Mouse (Mus musculus) E14TG2a.4 (cell line): Measurements from ENCODE around the gene Sec24d.
"Not testable (repeated sequence)": the region's sequence is repeated elsewhere in the genome, so short reads cannot be mapped to it uniquely, and the experiment has no call there.

Experiments
- H3K27me3 ChIP-seq: 2 replicates; pipeline ENCODE4 v1.6.1; 2014; ENCODE audit warnings: low read length, control low read depth; ENCODE audit not compliant: insufficient read depth
- H3K36me3 ChIP-seq: 2 replicates; pipeline ENCODE4 v1.6.1; 2014; ENCODE audit warnings: low read length, control low read depth; ENCODE audit not compliant: insufficient read depth
- H3K4me1 ChIP-seq: replicated peaks from 2 replicates; pipeline ENCODE4 v1.6.1; 2014; ENCODE audit warnings: low read depth, low read length, control low read depth
- H3K4me3 ChIP-seq: replicated peaks from 2 replicates; pipeline ENCODE4 v1.5.1; 2014; ENCODE audit warnings: mild to moderate bottlenecking, low read length
- H3K9me3 ChIP-seq: 2 replicates; pipeline ENCODE4 v1.6.1; 2014; ENCODE audit warnings: low read length, control low read depth
- CTCF ChIP-seq: conservative IDR thresholded peaks from 2 replicates; pipeline ENCODE4 v1.5.1; 2014; ENCODE audit warnings: low read length
- NANOG ChIP-seq: IDR thresholded peaks from 2 replicates; pipeline ENCODE4 v1.6.1; 2014; ENCODE audit warnings: borderline replicate concordance, low read length, mixed read lengths
- POU5F1 ChIP-seq: IDR thresholded peaks from 2 replicates; pipeline ENCODE4 v1.6.1; 2014; ENCODE audit warnings: low read length, borderline replicate concordance

Sec24d gene

GRCm38 (mm10) chr3:123385486-123386156 lies 118.4 kb downstream of the Sec24d start, which contains the start of gene Mettl14:
Gene Mettl14 (minus strand): TSS chr3:123386108.
- Histone ChIP-seq H3K4me1 (peaks cover 17% of the 10 kb centered on the region), H3K9me3 (no peaks in the 10 kb centered on the region), H3K27me3 (no peaks in the 10 kb centered on the region), H3K36me3 (peaks cover 24% of the 10 kb centered on the region), H3K4me3 (peak within 1 kb of the TSS; percentile 90)
- TF ChIP-seq POU5F1, result no peak
- no peak for TF ChIP-seq CTCF
- TF ChIP-seq NANOG, result no peak

- H3K27me3 ChIP-seq, H3K9me3 ChIP-seq: not testable (repeated sequence)
- Histone ChIP-seq H3K4me3 (peak overlapping the region; percentile 90), H3K36me3 (peaks cover 19% of the 10 kb centered on the region), H3K4me1 (peaks cover 17% of the 10 kb centered on the region)
Observed at GRCm38 (mm10) chr3:123386157-123386780, 119.0 kb downstream of the Sec24d start.

GRCm38 (mm10) chr3:123391180-123391579 lies 123.9 kb downstream of the Sec24d start:
- Histone ChIP-seq H3K4me1 (no peaks in the 10 kb centered on the region), H3K27me3 (no peaks in the 10 kb centered on the region), H3K36me3 (no peaks in the 10 kb centered on the region), H3K4me3 (no peak overlapping the region), H3K9me3 (no peaks in the 10 kb centered on the region)
- TF ChIP-seq POU5F1, result no peak

- Histone ChIP-seq H3K36me3 (no peaks in the 10 kb centered on the region), H3K4me3 (no peak overlapping the region), H3K27me3 (no peaks in the 10 kb centered on the region), H3K4me1 (no peaks in the 10 kb centered on the region), H3K9me3 (no peaks in the 10 kb centered on the region)
- no peak for TF ChIP-seq NANOG
- TF ChIP-seq CTCF, result no peak
- no peak for TF ChIP-seq POU5F1
Observed at GRCm38 (mm10) chr3:123395611-123396010, 128.4 kb downstream of the Sec24d start.

GRCm38 (mm10) chr3:123397562-123398481 lies 130.6 kb downstream of the Sec24d start:
- Histone ChIP-seq H3K36me3 (no peaks in the 10 kb centered on the region), H3K9me3 (no peaks in the 10 kb centered on the region), H3K27me3 (no peaks in the 10 kb centered on the region)

GRCm38 (mm10) chr3:123404945-123405344 lies 137.7 kb downstream of the Sec24d start:
- Histone ChIP-seq H3K9me3 (no peaks in the 10 kb centered on the region), H3K27me3 (no peaks in the 10 kb centered on the region), H3K36me3 (no peaks in the 10 kb centered on the region), H3K4me3 (no peak overlapping the region), H3K4me1 (no peaks in the 10 kb centered on the region)
- TF ChIP-seq NANOG (no peak), CTCF (no peak), POU5F1 (no peak)

More at GRCm38 (mm10) chr3:123397562-123398481, 130.6 kb downstream of the Sec24d start:
- no peaks in the 10 kb centered on the region for H3K4me1 ChIP-seq
- TF ChIP-seq POU5F1 (no peak), NANOG (no peak), CTCF (no peak)
- H3K4me3 ChIP-seq, result no peak overlapping the region

- H3K4me1 ChIP-seq, result no peaks in the 10 kb centered on the region
Observed at GRCm38 (mm10) chr3:123411821-123412578, 144.7 kb downstream of the Sec24d start.

GRCm38 (mm10) chr3:123413173-123413572 lies 145.9 kb downstream of the Sec24d start:
- Histone ChIP-seq H3K36me3 (no peaks in the 10 kb centered on the region), H3K27me3 (no peaks in the 10 kb centered on the region), H3K9me3 (0 out of 2 replicates have a peak, but pooled peaks cover 3% of the 10 kb centered on the region), H3K4me3 (no peak overlapping the region), H3K4me1 (no peaks in the 10 kb centered on the region)
- TF ChIP-seq NANOG, result no peak
- TF ChIP-seq POU5F1, result no peak
- TF ChIP-seq CTCF, result no peak

More at GRCm38 (mm10) chr3:123411821-123412578, 144.7 kb downstream of the Sec24d start:
- H3K27me3 ChIP-seq, result no peaks in the 10 kb centered on the region
- no peak overlapping the region for H3K4me3 ChIP-seq
- no peak for TF ChIP-seq POU5F1
- H3K36me3 ChIP-seq, result no peaks in the 10 kb centered on the region
- 0 out of 2 replicates have a peak, but pooled peaks cover 3% of the 10 kb centered on the region for H3K9me3 ChIP-seq
